Mouse (Mus musculus): ENCODE measurements around the gene Gsdma2. TPM values are rescaled to one million over a fixed set of nuclear protein-coding genes. Genes with fewer than 3 reads are reported as not detected.

Gsdma2 gene
- polyA plus RNA-seq, 1 experiment, result not detected

DNA sequence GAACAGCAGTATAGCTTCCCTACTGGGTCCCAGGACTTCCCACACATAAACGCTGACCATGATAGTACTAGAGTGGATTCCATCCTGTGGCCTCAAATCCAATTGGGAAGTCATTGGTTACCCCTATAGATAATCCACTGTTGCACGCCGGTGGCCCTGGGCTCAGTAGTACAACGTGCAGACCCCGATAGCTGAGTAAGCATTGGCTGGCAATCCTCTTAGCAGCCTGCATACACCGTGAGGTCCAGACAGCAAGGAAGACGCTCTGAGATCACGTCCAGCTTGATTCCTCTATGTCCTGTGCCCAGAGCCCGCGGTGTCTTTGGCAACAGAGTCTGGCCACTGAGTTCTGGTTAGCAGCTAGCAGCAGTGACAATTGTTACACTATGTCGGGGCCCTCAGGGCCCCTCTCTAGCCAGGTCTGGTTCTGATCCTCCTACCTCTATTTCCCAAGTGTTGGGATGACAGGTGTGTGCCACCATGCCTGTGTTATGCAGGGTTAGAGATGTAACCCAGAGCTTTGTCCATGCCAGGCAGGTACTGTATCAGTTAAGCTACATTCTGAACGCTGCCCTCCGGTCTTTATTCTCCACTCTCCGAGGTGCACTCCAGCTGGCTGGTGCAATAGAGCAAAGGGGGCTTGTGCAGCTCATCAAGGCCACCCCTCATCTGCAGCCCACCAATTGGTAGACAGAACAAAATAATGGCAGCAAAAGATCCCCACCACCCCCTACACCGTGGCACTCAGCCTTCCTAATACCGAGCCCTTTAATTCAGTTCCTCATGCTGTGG, 52.5 kb downstream of the Gsdma2 start:
- no peak for DNase-seq (ENCODE audit: low read depth)

DNA sequence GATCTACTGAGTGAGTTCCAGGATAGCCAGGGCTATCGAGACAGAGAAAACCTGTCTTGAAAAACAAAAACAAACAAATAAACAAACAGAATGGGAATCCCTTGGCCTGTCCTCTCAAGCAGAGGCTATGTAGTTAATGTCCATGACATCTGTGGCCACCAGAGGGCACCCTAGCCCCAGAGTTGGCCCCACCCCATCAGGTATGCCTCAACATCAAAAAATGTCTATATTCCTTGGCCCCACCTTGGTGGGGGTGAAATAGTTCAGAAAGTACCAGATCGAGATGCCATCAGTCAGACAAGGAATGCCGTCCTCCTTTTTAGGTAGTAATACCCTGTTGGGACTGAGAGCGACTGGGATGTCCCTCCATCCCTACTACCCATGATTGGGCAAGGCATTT, 53.4 kb downstream of the Gsdma2 start:
- no peak for DNase-seq (ENCODE audit: low read depth)

- no peak for DNase-seq (ENCODE audit: low read depth)
Measured at GRCm38 (mm10) chr11:98701213-98701670, 54.7 kb downstream of the Gsdma2 start, which contains the start of gene Csf3. Gene Csf3 (plus strand): TSS chr11:98701263.

- DNase-seq (ENCODE audit: low read depth), result no peak
Measured at GRCm38 (mm10) chr11:98702323-98702722, 55.8 kb downstream of the Gsdma2 start.

GRCm38 (mm10) chr11:98705021-98705420, 58.5 kb downstream of the Gsdma2 start:
- DNase-seq (ENCODE audit: low read depth), result no peak

Other genes starting within 250 kb of the Gsdma2 start
- gene Pgap3, start 246.3 kb upstream of the Gsdma2 start, polyA plus RNA-seq (2012; rRNA removed), result 29.5 and 30.4 TPM in 2 replicates
- 33.8 and 35.3 TPM in 2 replicates for gene Erbb2, start 234.3 kb upstream of the Gsdma2 start, polyA plus RNA-seq (2012; rRNA removed)
- 217 and 228 TPM in 2 replicates for gene Mien1, start 207.8 kb upstream of the Gsdma2 start, polyA plus RNA-seq (2012; rRNA removed)
- gene Grb7, start 200.4 kb upstream of the Gsdma2 start, polyA plus RNA-seq (2012; rRNA removed), result 54.7 and 54.8 TPM in 2 replicates
- gene Ikzf3, start 100.7 kb upstream of the Gsdma2 start, polyA plus RNA-seq (2012; rRNA removed), result 0.82 and 0.98 TPM in 2 replicates
- gene Zpbp2, start 95.7 kb upstream of the Gsdma2 start, polyA plus RNA-seq (2012; rRNA removed), result 0.47 and 1.1 TPM in 2 replicates
- gene Ormdl3, start 59.4 kb upstream of the Gsdma2 start, polyA plus RNA-seq (2012; rRNA removed), result 161 and 192 TPM in 2 replicates
- gene Lrrc3c, start 48.5 kb upstream of the Gsdma2 start, polyA plus RNA-seq (2012; rRNA removed), result not detected in 2 replicates
- gene Gm12355, start 21.1 kb upstream of the Gsdma2 start, polyA plus RNA-seq (2012; rRNA removed), result not detected in 2 replicates
- not detected in 2 replicates for gene Gsdma3, start 20.4 kb upstream of the Gsdma2 start, polyA plus RNA-seq (2012; rRNA removed)
- gene Gsdma, start 17.6 kb downstream of the Gsdma2 start, polyA plus RNA-seq (2012; rRNA removed), result 0.05 and 0.09 TPM in 2 replicates
- gene Psmd3, start 35.8 kb downstream of the Gsdma2 start, polyA plus RNA-seq (2012; rRNA removed), result 184 and 186 TPM in 2 replicates
- gene Csf3, start 54.5 kb downstream of the Gsdma2 start, polyA plus RNA-seq (2012; rRNA removed), result 1.1 and 2.8 TPM in 2 replicates
- 77.3 and 78.0 TPM in 2 replicates for gene Med24, start 82.7 kb downstream of the Gsdma2 start, polyA plus RNA-seq (2012; rRNA removed)
- 73.1 and 89.0 TPM in 2 replicates for gene Thra, start 93.9 kb downstream of the Gsdma2 start, polyA plus RNA-seq (2012; rRNA removed)
- gene Nr1d1, start 128.6 kb downstream of the Gsdma2 start, polyA plus RNA-seq (2012; rRNA removed), result 76.6 and 109 TPM in 2 replicates
- gene Msl1, start 148.8 kb downstream of the Gsdma2 start, polyA plus RNA-seq (2012; rRNA removed), result 25.4 and 37.2 TPM in 2 replicates
- gene Casc3, start 158.1 kb downstream of the Gsdma2 start, polyA plus RNA-seq (2012; rRNA removed), result 22.5 and 22.8 TPM in 2 replicates
- 4.0 and 4.9 TPM in 2 replicates for gene Rapgefl1, start 190.0 kb downstream of the Gsdma2 start, polyA plus RNA-seq (2012; rRNA removed)
- gene Wipf2, start 216.9 kb downstream of the Gsdma2 start, polyA plus RNA-seq (2012; rRNA removed), result 6.2 and 7.8 TPM in 2 replicates

Data from gonadal fat pad, adult 2 months (tissue).